Mouse (Mus musculus) E14TG2a.4 (cell line): ENCODE measurements around the gene D130043K22Rik.

Experiments
- CTCF ChIP-seq: conservative IDR thresholded peaks from 2 replicates; pipeline ENCODE4 v1.5.1; 2014; ENCODE audit warnings: low read length
- NANOG ChIP-seq: IDR thresholded peaks from 2 replicates; pipeline ENCODE4 v1.6.1; 2014; ENCODE audit warnings: borderline replicate concordance, low read length, mixed read lengths
- POU5F1 ChIP-seq: IDR thresholded peaks from 2 replicates; pipeline ENCODE4 v1.6.1; 2014; ENCODE audit warnings: low read length, borderline replicate concordance

GRCm38 (mm10) chr13:24799925-24800673 is 44.8 kb upstream of the D130043K22Rik start:
- no peak for TF ChIP-seq CTCF
- TF ChIP-seq NANOG: no peak
- TF ChIP-seq POU5F1: no peak
